Mouse (Mus musculus) embryonic facial prominence, embryonic 14.5 days (tissue): ENCODE measurements around the gene Mob3a. TPM values are rescaled to one million over a fixed set of nuclear protein-coding genes. Genes with fewer than 3 reads are reported as not detected.

Experiments used
- ATAC-seq: fragments of 200-750 bp; cut with Nextera tagmentation; 2 replicates; pipeline ENCODE4 v1.8.0; 2017; ENCODE audit warnings: low read depth, moderate number of reproducible peaks, moderate TSS enrichment
- DNase-seq: peaks from one replicate; pipeline ENCODE4 v3.0.0-alpha.2; 2015; ENCODE audit warnings: low spot score
- H3K27ac ChIP-seq: fragments of 300-500 bp; sonication (generic); replicated peaks from 2 replicates; pipeline ENCODE4 v1.5.1; 2014; ENCODE audit warnings: low read depth, mild to moderate bottlenecking, low read length, moderate library complexity
- H3K27me3 ChIP-seq: fragments of 300-500 bp; sonication (generic); replicated peaks from 2 replicates; pipeline ENCODE4 v1.6.1; 2014; ENCODE audit warnings: low read length; ENCODE audit not compliant: control insufficient read depth, insufficient read depth
- H3K36me3 ChIP-seq: fragments of 300-500 bp; sonication (generic); 2 replicates; pipeline ENCODE4 v1.6.1; 2014; ENCODE audit warnings: low read length, mixed read lengths; ENCODE audit not compliant: control insufficient read depth, insufficient read depth
- H3K4me1 ChIP-seq: fragments of 300-500 bp; sonication (generic); 2 replicates; pipeline ENCODE4 v1.6.1; 2014; ENCODE audit warnings: antibody characterized with exemption, low read length; ENCODE audit not compliant: control insufficient read depth, insufficient read depth
- H3K4me2 ChIP-seq: fragments of 300-500 bp; sonication (generic); 2 replicates; pipeline ENCODE4 v1.6.1; 2014; ENCODE audit warnings: low read depth, mild to moderate bottlenecking, low read length, moderate library complexity, mixed read lengths
- H3K4me3 ChIP-seq: fragments of 300-500 bp; sonication (generic); 2 replicates; pipeline ENCODE4 v1.5.1; 2014; ENCODE audit warnings: low read depth, mild to moderate bottlenecking, low read length
- H3K9ac ChIP-seq: fragments of 300-500 bp; sonication (generic); 2 replicates; pipeline ENCODE4 v1.6.1; 2014; ENCODE audit warnings: low read depth, mild to moderate bottlenecking, low read length, moderate library complexity, mixed read lengths
- H3K9me3 ChIP-seq: fragments of 300-500 bp; sonication (generic); 2 replicates; pipeline ENCODE4 v1.6.1; 2016; ENCODE audit warnings: low read length; ENCODE audit not compliant: control insufficient read depth
- WGBS: fragments of 180-500 bp; shearing (Covaris S2); extraction: QIAGEN DNeasy Blood & Tissue Kit; methylation state at CpG from one replicate; pipeline ENCODE4 v1.1.7; 2014; 5-methylcytosine and 5-hydroxymethylcytosine counted together
- polyA plus RNA-seq: library from polyadenylated mRNA; unstranded; fragments of >200 nt; fragmentation: Nextera tagmentation; extraction: Ambion mirVana; gene quantifications from 2 replicates; pipeline ENCODE4 v1.2.1, GENCODE M21; 2014

Mob3a gene
- polyA plus RNA-seq, 1 experiment from 2014 or later, result 31.2 TPM

GRCm38 (mm10) chr10:80703643-80704042 is 1.9 kb upstream of the Mob3a start:
- no peaks in the 10 kb centered on the region for H3K27me3 ChIP-seq
- peak overlapping the region; percentile 67 for H3K4me3 ChIP-seq
- WGBS, result 76% methylated on average over 5 of the region's 5 CpGs
- no peak overlapping the region for H3K27ac ChIP-seq
- H3K4me1 ChIP-seq, result peaks cover 20% of the 10 kb centered on the region
- H3K4me2 ChIP-seq, result peak overlapping the region; percentile 71
- DNase-seq (no peak), ATAC-seq (no peak)
- H3K36me3 ChIP-seq, result peaks cover 26% of the 10 kb centered on the region
- H3K9ac ChIP-seq, result peak overlapping the region; percentile 63
- H3K9me3 ChIP-seq, result no peaks in the 10 kb centered on the region

DNA sequence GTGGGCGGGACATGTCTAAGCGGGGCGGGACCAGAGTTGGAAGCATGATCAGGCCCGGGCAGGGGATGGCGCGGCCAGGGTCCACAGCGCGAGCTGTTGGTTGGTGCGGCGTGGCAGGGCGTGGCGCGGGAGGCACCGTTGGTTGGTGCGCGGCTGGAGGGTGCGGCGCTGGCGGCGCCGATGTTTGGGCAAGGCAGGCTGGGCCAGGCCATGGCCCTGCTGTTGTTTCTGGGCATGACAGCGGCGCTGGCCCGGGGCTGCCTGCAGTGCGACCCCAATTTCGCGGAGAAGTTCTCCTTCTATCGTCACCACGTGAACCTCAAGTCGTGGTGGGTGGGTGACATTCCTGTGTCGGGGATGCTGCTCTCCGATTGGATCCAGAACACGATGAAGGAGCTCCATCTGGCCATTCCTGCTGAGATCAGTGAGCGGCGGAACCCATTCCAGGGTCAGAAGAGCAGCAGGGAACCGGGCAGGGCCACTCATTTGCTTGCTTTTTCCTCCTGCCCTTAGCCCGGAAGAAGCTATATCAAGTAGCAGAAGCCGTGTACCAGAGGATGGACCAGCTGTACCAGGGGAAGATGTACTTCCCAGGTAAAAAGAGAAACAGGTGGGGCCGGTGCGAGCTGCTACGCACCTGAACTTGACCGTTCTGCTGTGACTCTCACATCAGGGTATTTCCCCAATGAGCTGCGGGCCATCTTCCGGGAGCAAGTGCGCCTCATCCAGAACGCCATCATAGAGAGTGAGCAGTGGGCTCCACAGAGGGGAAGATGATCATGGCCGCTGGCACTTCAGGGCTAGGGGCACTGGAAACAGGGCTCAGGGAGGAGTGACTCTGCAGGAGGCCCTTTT is 986 bp upstream of the Mob3a start:
- ATAC-seq (peak; percentile 91), DNase-seq (peak; percentile 97)
- Histone ChIP-seq H3K27me3 (no peaks in the 10 kb centered on the region), H3K4me3 (peak overlapping the region; percentile 67), H3K9ac (peak overlapping the region; percentile 63), H3K4me2 (peak overlapping the region; percentile 71), H3K9me3 (no peaks in the 10 kb centered on the region), H3K27ac (peak overlapping the region; percentile 78), H3K4me1 (peaks cover 20% of the 10 kb centered on the region), H3K36me3 (peaks cover 22% of the 10 kb centered on the region)
- WGBS, result 1% methylated on average over 36 of the region's 47 CpGs

GRCm38 (mm10) chr10:80700732-80701131 is 1.0 kb downstream of the Mob3a start:
- peaks cover 20% of the 10 kb centered on the region for H3K4me1 ChIP-seq

GRCm38 (mm10) chr10:80700038-80700504 is 1.7 kb downstream of the Mob3a start:
- peaks cover 20% of the 10 kb centered on the region for H3K4me1 ChIP-seq
- H3K27ac ChIP-seq, result no peak overlapping the region
- ATAC-seq (no peak), DNase-seq (no peak)
- no peaks in the 10 kb centered on the region for H3K9me3 ChIP-seq
- H3K27me3 ChIP-seq, result no peaks in the 10 kb centered on the region
- peak overlapping the region; percentile 71 for H3K4me2 ChIP-seq
- H3K36me3 ChIP-seq, result peaks cover 7% of the 10 kb centered on the region; the same call in 1 of the 2 replicates
- WGBS, result 84% methylated on average over 7 of the region's 7 CpGs
- no peak overlapping the region for H3K9ac ChIP-seq
- H3K4me3 ChIP-seq, result 0 out of 2 replicates have a peak overlapping the region, but pooled peaks have one; percentile 67

More at GRCm38 (mm10) chr10:80700732-80701131, 1.0 kb downstream of the Mob3a start:
- ATAC-seq (no peak), DNase-seq (no peak)
- peak overlapping the region; percentile 67 for H3K4me3 ChIP-seq
- no peaks in the 10 kb centered on the region for H3K27me3 ChIP-seq
- H3K4me2 ChIP-seq, result peak overlapping the region; percentile 71
- H3K27ac ChIP-seq, result peak overlapping the region; percentile 78; the same call in 1 of the 2 replicates
- H3K9me3 ChIP-seq, result no peaks in the 10 kb centered on the region
- WGBS, result 39% methylated on average over 4 of the region's 4 CpGs
- peak overlapping the region; percentile 71 for H3K9ac ChIP-seq
- H3K36me3 ChIP-seq, result peaks cover 7% of the 10 kb centered on the region; the same call in 1 of the 2 replicates

GRCm38 (mm10) chr10:80698605-80699004 is 3.2 kb downstream of the Mob3a start:
- H3K4me2 ChIP-seq, result no peak overlapping the region
- no peak overlapping the region for H3K27ac ChIP-seq
- H3K9ac ChIP-seq, result no peak overlapping the region; the same call in 1 of the 2 replicates
- H3K4me3 ChIP-seq, result no peak overlapping the region
- DNase-seq, result no peak
- H3K27me3 ChIP-seq, result no peaks in the 10 kb centered on the region
- WGBS, result 95% methylated on average over 9 of the region's 9 CpGs
- peaks cover 21% of the 10 kb centered on the region for H3K36me3 ChIP-seq
- H3K4me1 ChIP-seq, result peaks cover 17% of the 10 kb centered on the region
- ATAC-seq, result no peak
- no peaks in the 10 kb centered on the region for H3K9me3 ChIP-seq

GRCm38 (mm10) chr10:80697812-80698211 is 4.0 kb downstream of the Mob3a start:
- Histone ChIP-seq H3K27ac (no peak overlapping the region), H3K27me3 (no peaks in the 10 kb centered on the region), H3K4me2 (no peak overlapping the region), H3K9ac (peak overlapping the region; percentile 19; the same call in 1 of the 2 replicates), H3K4me1 (peaks cover 10% of the 10 kb centered on the region), H3K4me3 (no peak overlapping the region), H3K36me3 (peaks cover 22% of the 10 kb centered on the region), H3K9me3 (no peaks in the 10 kb centered on the region)
- WGBS, result 81% methylated on average over 9 of the region's 9 CpGs
- no peak for DNase-seq
- no peak for ATAC-seq

DNA sequence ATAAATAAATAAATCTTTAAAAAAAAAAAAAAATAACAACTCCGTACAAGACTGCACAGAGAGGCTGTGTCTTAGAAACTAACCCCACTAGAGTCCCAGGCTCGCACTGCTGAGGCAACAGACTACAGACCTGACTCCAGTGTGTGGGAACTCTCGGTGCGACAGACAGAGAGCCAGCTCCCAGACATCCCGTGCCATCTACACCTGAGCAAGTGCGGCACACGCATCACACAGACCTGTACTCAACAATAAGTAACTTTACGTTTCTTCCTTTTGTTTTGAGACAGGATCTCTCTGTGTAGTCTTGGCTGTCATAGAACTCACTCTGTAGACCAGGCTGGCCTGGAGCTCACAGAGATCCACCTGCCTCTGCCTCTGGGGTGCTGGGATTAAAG is 4.4 kb downstream of the Mob3a start:
- H3K9me3 ChIP-seq, result no peaks in the 10 kb centered on the region
- H3K4me1 ChIP-seq, result peaks cover 10% of the 10 kb centered on the region
- no peak overlapping the region for H3K4me3 ChIP-seq
- H3K27me3 ChIP-seq, result no peaks in the 10 kb centered on the region
- DNase-seq (no peak), ATAC-seq (no peak)
- H3K27ac ChIP-seq, result no peak overlapping the region
- H3K36me3 ChIP-seq, result peaks cover 25% of the 10 kb centered on the region
- H3K4me2 ChIP-seq, result no peak overlapping the region
- H3K9ac ChIP-seq, result peak overlapping the region; percentile 19; the same call in 1 of the 2 replicates
- 91% methylated on average over 8 of the region's 8 CpGs for WGBS

DNA sequence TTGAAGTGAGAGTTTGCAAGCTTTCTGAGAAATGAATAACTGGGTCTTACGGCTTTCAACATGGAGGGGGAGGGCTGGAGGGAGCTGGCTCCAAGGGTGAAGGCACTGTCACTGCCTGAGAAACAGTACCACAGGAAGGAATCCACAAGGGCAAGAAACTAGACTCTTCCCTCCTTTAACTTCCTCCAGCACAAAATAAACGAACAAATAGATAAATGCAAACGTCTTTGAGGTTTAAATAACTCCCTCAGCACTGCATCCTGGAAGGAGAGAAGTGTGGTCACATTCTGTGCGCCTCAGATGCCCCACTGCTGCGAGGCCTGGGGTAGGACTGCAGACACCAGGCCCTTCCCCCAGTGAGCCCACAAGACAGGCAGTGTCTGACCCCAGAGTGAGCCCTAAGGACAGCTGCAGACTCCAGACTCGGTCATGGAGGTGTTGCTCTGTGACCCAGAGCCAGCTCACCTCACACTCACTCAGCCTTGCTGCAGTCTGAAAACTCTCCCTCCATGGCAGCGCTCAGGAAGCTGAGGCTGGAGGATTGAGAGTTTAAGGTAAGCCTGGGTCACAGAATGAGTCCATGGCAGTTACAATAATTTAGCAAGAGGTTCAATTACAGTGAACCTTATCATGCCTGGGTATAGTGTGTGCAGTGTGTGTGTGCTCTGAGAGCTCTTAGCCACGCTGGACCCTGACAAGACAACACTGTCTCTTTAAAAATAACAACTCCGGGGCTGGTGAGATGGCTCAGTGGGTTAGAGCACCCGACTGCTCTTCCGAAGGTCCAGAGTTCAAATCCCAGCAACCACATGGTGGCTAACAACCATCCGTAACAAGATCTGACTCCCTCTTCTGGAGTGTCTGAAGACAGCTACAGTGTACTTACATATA is 5.0 kb downstream of the Mob3a start:
- Histone ChIP-seq H3K27ac (peak overlapping the region; percentile 50), H3K27me3 (no peaks in the 10 kb centered on the region), H3K36me3 (peaks cover 26% of the 10 kb centered on the region), H3K4me2 (no peak overlapping the region; the same call in 1 of the 2 replicates), H3K4me3 (no peak overlapping the region), H3K9ac (no peak overlapping the region), H3K4me1 (peaks cover 10% of the 10 kb centered on the region), H3K9me3 (no peaks in the 10 kb centered on the region)
- DNase-seq, result no peak
- 64% methylated on average over 11 of the region's 12 CpGs for WGBS
- no peak for ATAC-seq
